Comparison of ENCODE assay signal across 8 mouse cellular contexts in the genomic region with DNA sequence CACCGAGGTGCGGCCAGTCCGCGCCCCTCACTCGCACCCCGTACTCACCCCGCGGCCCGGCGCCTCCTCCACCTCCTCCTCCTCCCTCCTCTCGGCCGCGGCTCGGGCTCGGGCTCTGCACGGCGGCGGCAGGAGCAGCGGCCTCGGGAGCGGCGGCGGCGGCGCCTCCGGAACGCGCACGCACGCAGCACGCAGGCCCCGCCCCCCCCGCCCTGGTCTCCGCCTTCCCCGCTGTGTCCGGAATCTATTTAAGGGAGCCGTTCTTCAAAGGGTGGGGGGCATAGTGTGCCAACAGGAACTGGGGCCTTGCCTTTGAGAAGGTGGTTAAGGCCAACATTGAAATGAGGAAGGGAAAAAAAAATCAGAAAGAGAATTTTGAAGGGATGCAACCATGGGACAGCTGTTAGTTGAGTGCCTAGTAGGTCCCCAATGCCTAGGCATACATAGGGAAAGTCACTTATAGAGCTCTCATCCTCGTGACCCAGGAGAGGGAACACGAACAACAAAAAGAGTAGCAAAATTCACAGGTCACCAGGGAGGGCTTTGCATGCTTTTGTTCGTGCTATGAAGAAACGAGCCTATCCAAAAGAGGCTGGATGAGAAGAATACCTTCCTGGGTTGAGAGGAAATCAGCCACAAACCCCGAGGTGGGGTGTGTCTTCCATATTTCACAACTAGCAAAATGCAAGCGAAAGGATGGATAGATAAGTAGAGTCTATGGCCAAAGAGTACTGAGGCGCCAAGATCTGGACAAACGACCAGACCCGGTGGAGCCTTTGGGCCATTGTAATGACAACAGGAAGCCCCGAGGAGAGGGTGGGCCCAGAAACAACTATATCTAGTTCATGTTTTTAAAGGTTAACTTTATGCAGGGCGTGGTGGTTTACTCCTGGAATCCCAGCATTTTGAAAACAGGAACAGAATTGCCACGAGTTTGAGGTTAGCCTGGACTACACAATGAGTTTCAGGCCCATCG. TPM values are rescaled to one million over a fixed set of nuclear protein-coding genes. Genes with fewer than 3 reads are reported as not detected.
DNase-seq lines count a peak whose midpoint lies in the region; ATAC-seq and TF ChIP-seq lines count a peak whose summit lies in the region.

Gene Rap1a (minus strand): TSS at position 146 of the 976 bp plus-strand sequence.

- in situ Hi-C loops in ES-E14 (cut with MboI; ENCODE audit: low sequenced_read_pairs in 2 of 2, unreplicated experiment in 2 of 2): no loop called here

- WGBS in forebrain, postnatal 0 days: 19% methylated on average over 44 of the region's 50 CpGs
- 20% methylated on average over 38 of the region's 50 CpGs for WGBS in lung, embryonic 15.5 days
- 12% methylated on average over 49 of the region's 50 CpGs for WGBS in thymus, adult 2 months

- TF ChIP-seq POLR2A in thymus, adult 2 months (IDR thresholded peaks at IDR 0.05; ENCODE audit: control insufficient read depth, extremely low read depth, insufficient read depth, low read length, poor library complexity): peak; percentile 94

- peaks cover 10 to 12% of the 10 kb centered on the region in 2 experiments for H3K4me1 ChIP-seq in ES-E14 (ENCODE audit: control insufficient read depth in 2 of 2, insufficient read depth in 2 of 2, low read length in 2 of 2, poor library complexity in 1 of 2)
- peaks cover 26% of the 10 kb centered on the region for H3K4me1 ChIP-seq in forebrain, postnatal 0 days (ENCODE audit: insufficient read depth)
- peaks cover 27% of the 10 kb centered on the region for H3K4me1 ChIP-seq in lung, embryonic 15.5 days
- H3K4me1 ChIP-seq in thymus, adult 2 months (replicated peaks; ENCODE audit: control insufficient read depth, insufficient read depth, low read length): peaks cover 16% of the 10 kb centered on the region

- ATAC-seq in forebrain, postnatal 0 days: peak; percentile 97
- peak; percentile 93 for ATAC-seq in lung, embryonic 15.5 days (ENCODE audit: borderline replicate concordance, extremely low read depth, low FRiP score, low TSS enrichment)

- H3K36me3 ChIP-seq in ES-E14 (ENCODE audit: control insufficient read depth, insufficient read depth, low read length, poor library complexity, severe bottlenecking): no peaks in the 10 kb centered on the region
- H3K36me3 ChIP-seq in forebrain, postnatal 0 days (ENCODE audit: insufficient read depth): no peaks in the 10 kb centered on the region
- H3K36me3 ChIP-seq in lung, embryonic 15.5 days: no peaks in the 10 kb centered on the region
- H3K36me3 ChIP-seq in thymus, adult 2 months (ENCODE audit: control insufficient read depth, insufficient read depth, low read length): no peaks in the 10 kb centered on the region

- DNase-seq in ES-E14 (ENCODE audit: low read depth, low spot score): no peak
- peak; percentile 76 to 86 for DNase-seq in cerebellum, adult 18-20 months
- peak; percentile 86 for DNase-seq in forebrain, postnatal 0 days
- peak; percentile 78 to 87 for DNase-seq in heart, postnatal 36 days
- DNase-seq in layer of hippocampus, adult 2 months (ENCODE audit: low spot score in 2 of 2): peak; percentile 39 to 70
- peak; percentile 60 for DNase-seq in ovary, adult 18-20 months (ENCODE audit: low spot score)
- DNase-seq in thymus, adult 2 months: peak; percentile 77

- no peak for TF ChIP-seq CTCF in forebrain, postnatal 0 days (IDR thresholded peaks at IDR 0.05; ENCODE audit: low read depth)
- TF ChIP-seq CTCF in layer of hippocampus, adult 2 months (conservative IDR thresholded peaks at IDR 0.05): no peak
- no peak for TF ChIP-seq CTCF in thymus, adult 2 months (IDR thresholded peaks at IDR 0.05; ENCODE audit: borderline replicate concordance, control insufficient read depth, extremely low read depth, insufficient read depth, low read length, poor library complexity)

- H3K9ac ChIP-seq in ES-E14 (ENCODE audit: insufficient read depth, low read depth, low read length, poor library complexity, severe bottlenecking): peak within 1 kb of the TSS; percentile 73
- H3K9ac ChIP-seq in forebrain, postnatal 0 days: peak within 1 kb of the TSS; percentile 81
- H3K9ac ChIP-seq in lung, embryonic 15.5 days: peak within 1 kb of the TSS; percentile 82

- H3K9me3 ChIP-seq in ES-E14 (ENCODE audit: control insufficient read depth, insufficient read depth, low read depth, low read length): no peaks in the 10 kb centered on the region
- H3K9me3 ChIP-seq in forebrain, postnatal 0 days (ENCODE audit: low read length): no peaks in the 10 kb centered on the region
- no peaks in the 10 kb centered on the region for H3K9me3 ChIP-seq in lung, embryonic 15.5 days

- H3K4me2 ChIP-seq in forebrain, postnatal 0 days (ENCODE audit: low read depth): peak within 1 kb of the TSS; percentile 82
- H3K4me2 ChIP-seq in lung, embryonic 15.5 days: peak within 1 kb of the TSS; percentile 78

- intact Hi-C loops in heart, postnatal 36 days (cut with DNase I): loop anchor here (2.0 kb wide), 3 partner anchors 23 to 115 kb away; partner anchors contain the start of gene Ddx20

- peak within 1 kb of the TSS; percentile 96 for H3K4me3 ChIP-seq in ES-E14 (ENCODE audit: insufficient read depth in 1 of 2, low read depth in 1 of 2, low read length in 2 of 2, poor library complexity in 1 of 2, severe bottlenecking in 1 of 2)
- H3K4me3 ChIP-seq in forebrain, postnatal 0 days (ENCODE audit: low read depth, low read length): peak within 1 kb of the TSS; percentile 88
- peak within 1 kb of the TSS; percentile 57 for H3K4me3 ChIP-seq in layer of hippocampus, adult 2 months
- H3K4me3 ChIP-seq in lung, embryonic 15.5 days: peak within 1 kb of the TSS; percentile 91
- peak within 1 kb of the TSS; percentile 64 for H3K4me3 ChIP-seq in thymus, adult 2 months (ENCODE audit: control insufficient read depth, insufficient read depth, low read length)

- no peaks in the 10 kb centered on the region for H3K27me3 ChIP-seq in forebrain, postnatal 0 days (ENCODE audit: insufficient read depth, low read length)
- no peaks in the 10 kb centered on the region for H3K27me3 ChIP-seq in lung, embryonic 15.5 days
- H3K27me3 ChIP-seq in thymus, adult 2 months (ENCODE audit: control insufficient read depth, insufficient read depth, low read length): no peaks in the 10 kb centered on the region

- H3K27ac ChIP-seq in ES-E14 (ENCODE audit: insufficient read depth, low read depth, low read length, poor library complexity, severe bottlenecking): no peak within 1 kb of the TSS; the same call in 1 of the 2 replicates
- H3K27ac ChIP-seq in forebrain, postnatal 0 days (ENCODE audit: low read depth, low read length): peak within 1 kb of the TSS; percentile 85
- H3K27ac ChIP-seq in layer of hippocampus, adult 2 months: peak within 1 kb of the TSS; percentile 92
- H3K27ac ChIP-seq in lung, embryonic 15.5 days: peak within 1 kb of the TSS; percentile 88
- peak within 1 kb of the TSS; percentile 97 for H3K27ac ChIP-seq in thymus, adult 2 months (ENCODE audit: control insufficient read depth, insufficient read depth, low read length)

TF ChIP-seq in ES-E14, 5 proteins besides CTCF, POLR2A, EP300 and RAD21:
- TF ChIP-seq ZNF384 (IDR thresholded peaks at IDR 0.05; ENCODE audit: low read depth, low read length) (no peak), MAFK (IDR thresholded peaks at IDR 0.05; ENCODE audit: insufficient read depth, low read depth, low read length) (no peak), ZC3H11A (IDR thresholded peaks at IDR 0.05; ENCODE audit: borderline replicate concordance, low read depth, low read length) (no peak), HCFC1 (IDR thresholded peaks at IDR 0.05; ENCODE audit: borderline replicate concordance, insufficient read depth, low read length) (no peak), CHD2 (IDR thresholded peaks at IDR 0.05; ENCODE audit: low read depth, low read length) (no peak)

RNA-seq across cellular contexts. Expression of gene Rap1a, which starts in this region (rescaled TPM):
- 13.6 and 23.2 TPM in 2 replicates for total RNA-seq in ES-E14 (2012; rRNA removed)
- total RNA-seq in forebrain, postnatal 0 days (2014; rRNA removed): 36.4 and 37.5 TPM in 2 replicates
- polyA plus RNA-seq in forebrain, postnatal 0 days (2015; fragmentation: Nextera tagmentation; extraction: Ambion mirVana): 60.7 and 70.5 TPM in 2 replicates
- 100 to 1,000 TPM; 110 to 115 TPM for total RNA-seq in heart, postnatal 36 days (2021)
- total RNA-seq in layer of hippocampus, adult 2 months (2021): 100 to 1,000 TPM in 1 of 2 experiments, 10 to 100 TPM in 1; 94.6 to 101 TPM
- polyA plus RNA-seq in lung, embryonic 15.5 days (2015; fragmentation: Nextera tagmentation; extraction: Ambion mirVana): 122 and 125 TPM in 2 replicates
- 11.8 and 14.4 TPM in 2 replicates for polyA plus RNA-seq in thymus, adult 2 months (2012; rRNA removed)
